Mouse (Mus musculus): ENCODE measurements around the gene St8sia1.

Gene St8sia1

DNA sequence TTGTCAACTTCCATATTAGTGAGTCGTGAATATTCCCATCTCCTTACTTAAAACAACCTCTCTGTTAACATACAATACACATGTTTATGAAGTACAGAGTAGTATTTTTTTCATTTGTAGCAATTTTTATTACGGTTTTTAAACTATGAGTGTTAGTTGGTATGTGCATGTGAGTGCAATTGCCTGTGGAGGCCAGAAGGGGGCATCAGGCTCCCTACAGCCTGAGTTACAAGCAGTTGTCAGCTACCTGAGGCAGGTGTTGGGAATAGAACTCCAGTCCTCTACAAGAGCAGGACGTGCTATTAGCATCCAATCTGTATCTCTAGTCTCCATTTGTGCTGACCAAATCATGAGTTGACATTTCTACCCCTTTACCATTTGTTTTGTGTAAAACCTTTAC lies 19.8 kb downstream of the St8sia1 start:
- CTCF ChIA-PET = no interaction called here

DNA sequence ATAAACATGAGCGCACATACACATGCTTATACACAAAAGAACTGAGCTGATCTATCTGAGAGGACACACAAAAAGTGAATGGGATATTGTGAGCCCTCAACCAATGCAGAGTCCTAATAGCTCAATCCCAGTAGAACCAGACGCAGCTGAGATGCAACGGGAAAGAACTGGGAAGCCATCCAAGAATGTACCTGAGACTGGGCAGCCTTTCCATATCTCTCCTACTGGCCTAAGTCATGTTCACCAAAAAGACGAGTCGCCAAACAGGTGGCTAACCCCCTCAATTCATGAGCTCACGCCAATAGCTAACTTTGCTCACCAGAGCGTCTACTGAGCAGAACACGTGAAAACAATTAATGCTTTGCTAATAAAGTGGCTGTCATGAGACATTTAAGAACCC lies 20.8 kb downstream of the St8sia1 start:
- CTCF ChIA-PET = no interaction called here

DNA sequence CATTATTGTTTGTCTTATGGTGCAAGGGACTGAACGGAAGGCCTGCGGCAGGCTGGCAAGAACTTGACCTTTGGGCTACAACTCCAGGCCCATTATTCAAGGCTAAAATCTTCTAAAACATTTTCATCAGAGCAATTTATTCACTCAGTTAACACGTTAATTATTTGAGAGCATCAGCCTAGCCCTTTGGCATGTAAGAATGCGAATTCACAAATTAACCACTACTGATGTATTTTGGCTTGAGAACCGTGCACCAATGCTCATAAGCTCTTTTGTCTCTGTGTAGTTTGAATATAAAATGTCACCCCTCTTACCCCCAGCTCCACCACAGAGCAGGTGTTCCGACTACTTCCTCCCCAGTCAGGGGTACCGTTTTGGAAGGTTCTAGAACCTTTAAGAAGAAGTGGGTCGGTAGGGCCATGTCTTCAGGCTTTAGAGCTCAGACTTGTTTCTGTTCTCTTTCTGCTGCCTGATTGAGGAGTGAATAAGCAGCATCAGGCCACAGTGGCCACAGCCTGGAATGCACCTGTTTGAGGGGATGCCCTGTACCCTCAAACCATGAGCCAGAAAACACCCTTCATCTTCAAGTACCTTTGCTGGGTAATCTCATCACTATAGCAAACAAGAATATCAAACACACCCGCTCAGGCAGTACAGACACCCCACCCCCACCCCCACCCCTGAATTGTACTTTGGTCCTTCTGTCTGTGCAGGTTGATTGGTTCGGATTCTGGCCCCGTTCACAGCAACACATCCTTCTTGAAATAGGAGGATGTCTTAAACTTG lies 22.5 kb downstream of the St8sia1 start:
- CTCF ChIA-PET = no interaction called here

DNA sequence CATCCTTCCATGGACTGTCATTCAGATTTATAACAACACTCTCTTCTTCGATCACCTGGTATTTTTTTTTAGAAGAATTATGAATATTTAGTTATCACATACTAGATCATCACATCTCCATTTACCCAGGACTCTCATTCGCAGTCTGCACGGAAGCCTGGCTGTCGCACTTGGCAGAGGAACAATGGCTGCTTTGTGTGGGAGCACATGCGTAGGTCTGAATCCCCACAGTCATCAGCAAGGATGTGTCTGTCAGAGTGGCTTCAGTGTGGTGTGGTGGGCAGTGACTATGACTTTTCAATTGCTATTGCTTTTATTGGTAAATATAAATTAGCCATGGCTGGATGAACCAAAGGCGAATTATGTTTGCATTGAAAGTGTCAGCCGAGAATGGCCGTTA lies 23.2 kb downstream of the St8sia1 start:
- CTCF ChIA-PET = no interaction called here

DNA sequence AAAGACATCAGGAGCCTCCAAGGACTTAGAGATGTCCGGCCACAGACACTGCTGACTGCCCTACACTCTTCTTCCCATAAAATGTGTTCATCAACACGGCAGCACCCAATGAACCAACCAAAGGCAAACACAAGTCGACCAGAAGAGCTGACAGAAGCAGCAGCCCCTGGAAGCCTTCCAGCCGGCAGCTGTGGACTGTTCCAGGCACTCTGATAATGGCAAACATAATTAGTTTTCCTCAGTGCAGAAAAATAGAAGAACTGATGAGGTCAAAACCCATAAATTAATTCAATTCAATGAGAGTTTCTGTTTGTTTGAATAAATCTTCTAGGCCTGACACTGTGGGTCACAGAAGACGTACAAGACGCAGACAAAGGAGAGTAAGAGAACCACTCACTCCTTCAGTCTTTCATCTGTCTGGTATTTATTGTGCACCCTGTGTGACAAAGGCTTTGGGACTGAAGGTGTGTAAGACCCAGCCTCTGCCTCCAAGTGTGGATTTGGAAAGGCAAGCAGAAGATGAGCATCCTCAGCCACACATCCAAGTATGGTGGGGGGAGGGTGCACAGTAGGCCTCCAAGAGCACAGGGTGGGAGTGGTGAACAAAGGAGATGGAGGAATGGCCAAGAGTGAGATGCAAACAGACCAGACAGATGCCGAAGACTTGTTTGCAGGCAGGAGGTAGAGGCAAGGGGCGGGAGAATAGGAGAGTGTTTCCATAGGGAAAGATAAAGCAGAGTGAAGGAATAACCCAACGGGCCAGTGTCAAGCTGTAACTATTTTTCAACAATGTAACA lies 25.5 kb downstream of the St8sia1 start:
- CTCF ChIA-PET = no interaction called here

DNA sequence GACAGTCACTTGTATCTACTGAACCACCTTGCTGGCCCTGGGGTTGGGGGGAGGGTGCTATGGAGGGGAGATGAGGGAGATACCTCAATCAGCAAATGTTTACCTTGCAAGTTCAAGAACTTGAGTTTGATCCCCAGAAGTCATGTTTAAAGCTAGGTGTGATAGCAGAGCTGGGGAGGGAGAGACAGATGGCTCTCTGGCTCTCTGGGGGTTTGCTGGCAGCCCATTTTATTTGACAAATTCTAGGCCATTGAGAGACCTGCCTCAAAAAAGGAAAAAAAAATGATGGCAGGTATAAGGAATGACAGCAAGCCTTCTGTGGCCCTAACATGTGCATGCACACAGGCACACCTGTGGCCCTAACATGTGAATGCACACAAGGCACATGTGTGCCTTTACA lies 26.2 kb downstream of the St8sia1 start:
- CTCF ChIA-PET = no interaction called here

DNA sequence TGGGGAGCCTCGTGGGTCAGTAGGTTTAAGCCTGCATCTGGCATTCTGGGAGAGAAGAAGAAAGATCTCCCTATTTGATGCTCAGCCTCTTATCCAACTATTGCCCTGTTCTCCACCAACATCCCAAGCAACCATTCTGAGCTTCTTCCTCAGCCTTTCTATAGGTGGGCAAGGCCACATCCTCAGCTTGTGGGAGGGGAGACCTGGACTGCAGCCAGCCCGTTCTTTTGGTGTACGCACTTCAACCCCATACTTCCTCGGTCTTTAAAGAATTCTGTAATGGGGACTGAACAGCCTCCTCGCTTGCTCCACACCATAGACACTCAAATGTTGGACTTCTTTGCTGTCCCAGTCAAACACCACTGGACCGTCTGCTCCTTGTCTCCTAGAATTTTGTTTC lies 31.7 kb downstream of the St8sia1 start:
- CTCF ChIA-PET = no interaction called here

DNA sequence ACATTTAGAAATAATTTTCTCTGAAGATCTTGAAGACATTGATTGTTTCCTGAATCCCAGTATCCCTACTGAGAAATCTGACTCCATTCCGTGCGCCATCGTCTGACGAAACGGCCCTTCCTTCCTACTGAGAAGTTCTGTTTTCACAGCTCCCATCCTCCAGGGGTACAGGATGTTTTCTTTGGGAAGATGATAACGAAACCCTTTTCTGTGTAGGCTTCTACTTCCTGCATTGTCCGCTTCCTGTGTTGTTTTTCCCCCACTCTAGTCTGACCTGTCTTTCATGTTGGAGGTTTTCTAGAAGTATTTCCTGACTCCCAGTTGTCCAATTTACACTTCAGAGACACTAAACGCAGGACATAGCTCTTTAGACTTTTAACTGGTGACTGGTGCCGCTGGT lies 32.1 kb downstream of the St8sia1 start:
- CTCF ChIA-PET = no interaction called here

DNA sequence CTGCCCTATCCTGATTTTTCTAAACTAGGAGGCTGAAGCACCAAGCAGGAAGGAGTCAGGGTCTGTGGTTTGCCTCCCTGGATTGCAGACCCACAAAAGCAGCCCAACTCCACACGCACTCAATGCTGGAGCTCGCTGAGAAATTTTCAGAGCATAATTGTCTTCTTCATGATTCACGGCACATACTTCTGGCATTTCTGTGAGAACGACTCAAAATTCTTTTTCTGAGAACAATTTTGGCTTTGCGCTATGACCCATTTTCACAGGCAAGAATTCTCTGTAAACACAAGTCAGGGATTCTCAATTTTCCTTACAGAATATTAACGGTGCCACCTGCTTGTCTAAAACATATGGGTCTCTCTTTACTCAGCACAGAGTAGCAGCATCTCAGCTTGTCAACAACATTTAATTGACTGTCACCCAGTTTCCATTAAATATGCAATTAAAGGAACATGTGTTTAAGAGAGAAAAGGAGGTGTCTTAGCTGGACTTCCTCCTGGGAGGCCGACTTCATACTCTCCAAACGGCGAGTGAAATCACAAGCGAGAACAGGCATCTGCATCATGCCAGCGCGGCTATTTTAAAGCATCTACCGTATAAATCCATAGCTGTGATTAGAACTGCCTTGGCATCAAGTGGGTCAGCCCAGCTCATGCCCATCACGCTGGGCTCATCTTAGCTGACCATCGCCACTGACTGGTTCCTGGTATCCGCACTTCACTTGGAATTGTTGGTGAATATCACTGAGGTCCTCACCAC lies 35.5 kb downstream of the St8sia1 start:
- CTCF ChIA-PET = no interaction called here

DNA sequence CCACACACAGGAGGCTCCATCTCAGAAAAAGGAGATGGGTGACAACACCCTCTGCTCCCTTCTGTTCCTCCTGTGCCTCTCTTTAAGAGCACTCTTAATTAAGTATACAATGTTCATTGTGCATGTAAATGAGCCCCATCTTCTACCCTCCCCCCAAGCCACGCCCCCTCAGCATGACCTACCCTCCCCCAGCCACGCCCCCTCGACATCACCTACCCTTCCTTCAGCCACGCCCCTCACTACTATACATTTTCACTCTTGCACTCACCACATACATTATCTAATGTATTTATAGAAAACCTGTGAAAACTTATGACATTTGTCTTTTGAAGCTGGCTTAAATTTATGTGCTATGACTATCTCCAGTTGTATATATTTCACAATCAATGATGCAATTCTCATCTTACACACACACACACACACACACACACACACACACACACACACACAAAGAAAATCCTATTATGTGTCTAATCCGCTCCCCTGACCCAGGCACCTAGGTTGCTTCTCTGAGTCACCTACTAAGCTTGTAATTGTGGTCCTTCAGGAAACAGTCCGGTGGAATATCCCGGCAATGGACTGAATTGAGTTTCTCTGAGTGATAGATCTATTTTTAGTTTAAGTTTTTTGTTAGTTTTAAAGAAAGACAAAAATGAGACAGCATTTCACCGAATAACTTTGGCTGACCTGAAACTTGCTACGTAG lies 37.2 kb downstream of the St8sia1 start:
- CTCF ChIA-PET = no interaction called here

DNA sequence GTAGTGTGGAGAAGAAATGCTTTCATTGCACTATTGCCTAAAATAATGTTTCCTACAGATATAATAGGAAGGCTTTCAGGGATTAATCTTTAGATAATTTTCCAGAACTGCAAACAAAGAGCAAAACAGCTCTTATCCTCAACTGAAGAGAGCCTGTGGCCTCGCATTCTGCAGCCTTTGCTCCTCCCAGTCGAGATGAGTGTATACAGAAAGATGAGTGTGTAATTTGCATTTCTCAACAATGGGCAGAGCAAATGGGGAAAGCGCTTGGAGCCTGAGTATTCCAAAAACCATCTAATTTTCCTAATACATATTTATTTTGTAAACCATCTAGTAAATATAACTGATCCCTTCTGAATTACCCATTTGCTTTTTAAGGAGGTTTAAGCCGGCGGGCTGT lies 38.3 kb downstream of the St8sia1 start:
- CTCF ChIA-PET = no interaction called here

DNA sequence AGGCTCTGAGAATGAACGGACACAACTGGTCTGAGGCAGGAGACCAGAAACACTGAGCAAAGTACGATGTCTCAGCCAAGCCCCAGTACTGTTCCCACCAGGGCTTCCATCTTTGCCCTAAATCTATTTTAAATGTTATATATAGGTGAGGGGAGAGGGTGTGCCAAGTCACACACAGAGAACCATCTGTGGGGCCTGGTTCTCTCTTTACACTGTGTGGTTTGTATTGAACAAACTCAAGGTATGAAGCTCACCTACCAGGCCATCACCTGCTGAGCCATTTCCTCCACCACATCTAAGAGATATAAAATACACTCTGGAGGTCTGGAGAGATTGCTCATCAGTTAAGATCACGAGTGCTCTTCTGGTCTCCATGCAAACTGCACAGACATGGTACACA lies 38.9 kb downstream of the St8sia1 start:
- CTCF ChIA-PET = no interaction called here

DNA sequence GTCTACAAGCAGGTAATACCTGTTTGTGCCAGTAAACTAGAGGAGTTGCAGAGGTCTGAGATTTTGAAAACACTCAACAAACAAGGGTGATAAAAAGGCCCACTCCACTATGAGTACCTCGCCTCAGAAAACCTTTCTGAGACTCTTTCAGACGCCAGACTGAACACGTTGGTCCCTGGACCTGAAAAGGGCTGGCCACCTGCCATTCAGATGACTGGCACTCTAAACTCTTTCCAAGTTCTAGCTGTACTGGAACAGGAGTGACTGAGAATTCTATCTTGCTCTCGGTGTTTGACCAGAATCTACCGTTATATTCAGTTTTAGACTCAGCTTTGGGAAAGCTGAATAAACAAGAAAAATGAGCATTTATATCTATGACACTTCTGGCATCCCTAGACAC lies 43.4 kb downstream of the St8sia1 start:
- CTCF ChIA-PET = no interaction called here

DNA sequence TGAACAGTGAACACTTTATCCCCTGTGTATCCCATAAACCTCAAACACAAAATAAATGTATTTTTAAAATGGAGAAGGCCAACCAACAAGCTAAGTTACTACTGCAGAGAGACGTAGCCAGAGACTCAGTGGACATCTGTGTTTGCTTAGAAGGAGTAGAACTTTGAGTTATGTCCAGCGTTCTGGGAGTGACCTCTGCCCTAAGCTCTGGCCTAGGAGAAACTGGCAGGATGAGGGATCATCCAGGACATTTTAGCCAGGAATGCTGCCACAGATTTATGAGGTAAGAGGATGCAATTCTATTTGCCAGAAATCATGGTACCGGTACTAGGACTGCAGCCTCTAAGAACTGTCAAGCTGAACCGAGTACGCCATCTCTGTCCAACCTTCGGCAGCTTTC lies 45.6 kb downstream of the St8sia1 start:
- CTCF ChIA-PET = no interaction called here

DNA sequence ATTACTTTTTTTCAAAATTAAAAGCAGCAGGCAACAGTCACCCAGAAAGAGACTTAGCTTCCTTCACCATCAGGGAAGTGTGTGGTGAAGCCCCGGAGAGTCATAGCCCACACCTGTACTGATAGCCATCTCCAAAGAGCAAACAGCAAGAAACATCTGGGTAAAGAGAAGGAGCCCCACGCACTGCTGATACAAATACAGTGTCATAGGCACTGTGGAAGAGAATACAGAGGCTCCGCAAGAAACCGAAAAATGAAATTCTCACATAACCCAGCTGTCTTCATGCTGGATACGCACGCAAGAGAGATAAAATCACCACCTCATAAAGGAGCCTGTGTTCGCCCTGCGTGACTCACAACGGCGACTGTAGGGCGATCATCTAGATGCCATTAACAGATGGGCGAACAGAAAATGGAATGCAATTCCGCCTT lies 46.8 kb downstream of the St8sia1 start:
- CTCF ChIA-PET = no interaction called here

DNA sequence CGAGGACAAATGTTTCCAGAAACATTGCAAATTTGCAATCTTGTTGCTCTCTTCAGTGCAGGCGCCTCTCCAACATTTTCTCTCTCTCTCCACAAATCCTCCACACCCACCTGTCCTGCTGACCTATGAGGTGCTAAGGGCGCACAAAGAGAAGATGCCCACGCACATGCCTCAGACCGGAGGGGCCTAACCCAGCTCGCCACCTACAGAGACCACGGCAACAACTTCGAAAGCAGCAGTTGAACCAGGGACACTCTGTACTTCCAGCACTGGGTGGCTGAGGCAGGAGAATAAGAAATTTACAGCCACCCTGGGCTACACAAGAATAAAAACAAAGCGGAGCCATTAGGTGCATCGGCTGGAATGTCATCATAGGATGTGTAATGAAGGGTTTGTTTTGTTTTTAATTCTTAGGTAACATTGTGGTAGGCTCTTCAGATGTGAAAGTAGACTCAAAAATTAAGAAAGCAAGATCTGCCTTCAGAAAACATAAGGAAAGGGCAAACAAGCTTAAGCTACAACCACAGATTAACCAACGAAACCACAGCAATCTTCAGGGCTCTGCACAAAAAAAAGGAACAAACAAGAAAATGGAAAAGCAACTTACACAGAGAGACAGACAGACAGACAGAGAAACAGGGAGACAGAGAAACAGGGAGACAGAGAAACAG lies 47.8 kb downstream of the St8sia1 start:
- CTCF ChIA-PET = no interaction called here

DNA sequence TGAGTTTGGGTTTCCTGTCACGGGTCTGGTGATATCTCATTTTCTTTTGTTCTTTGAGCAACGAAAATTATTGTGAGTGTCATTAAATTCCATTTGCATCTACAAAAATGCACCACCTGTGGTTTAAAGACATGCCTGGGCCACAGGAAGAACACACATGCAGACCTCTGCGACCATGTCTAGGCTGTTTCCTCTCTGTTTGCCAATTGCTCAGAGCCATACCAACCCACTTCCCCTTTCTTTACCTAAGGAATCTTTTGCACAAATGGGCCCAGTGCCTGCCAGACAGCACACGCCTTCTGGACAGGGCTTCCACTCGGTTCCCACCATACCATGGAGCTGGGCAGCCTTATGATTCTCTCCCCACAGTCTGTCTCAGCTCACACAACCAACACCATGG lies 48.8 kb downstream of the St8sia1 start:
- CTCF ChIA-PET = no interaction called here

DNA sequence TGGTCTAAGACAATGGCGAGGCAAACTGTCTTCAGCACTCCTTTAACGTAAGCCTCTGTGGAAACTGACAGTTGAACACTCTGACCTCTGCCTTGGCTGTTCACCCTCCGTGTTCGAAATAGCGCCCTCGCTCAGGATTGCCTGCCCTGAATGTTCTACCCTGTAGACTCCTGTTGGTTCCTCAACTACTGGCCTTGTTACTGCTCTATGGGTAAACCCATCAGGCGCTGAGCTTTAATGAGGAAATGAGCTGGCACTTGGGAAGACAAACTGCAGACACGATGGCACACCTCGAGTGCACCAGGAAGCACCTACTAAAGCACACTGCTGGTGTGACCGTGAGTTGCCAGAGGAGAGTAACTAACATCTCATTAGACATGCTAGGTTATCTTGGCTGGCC lies 49.6 kb downstream of the St8sia1 start:
- CTCF ChIA-PET = no interaction called here

DNA sequence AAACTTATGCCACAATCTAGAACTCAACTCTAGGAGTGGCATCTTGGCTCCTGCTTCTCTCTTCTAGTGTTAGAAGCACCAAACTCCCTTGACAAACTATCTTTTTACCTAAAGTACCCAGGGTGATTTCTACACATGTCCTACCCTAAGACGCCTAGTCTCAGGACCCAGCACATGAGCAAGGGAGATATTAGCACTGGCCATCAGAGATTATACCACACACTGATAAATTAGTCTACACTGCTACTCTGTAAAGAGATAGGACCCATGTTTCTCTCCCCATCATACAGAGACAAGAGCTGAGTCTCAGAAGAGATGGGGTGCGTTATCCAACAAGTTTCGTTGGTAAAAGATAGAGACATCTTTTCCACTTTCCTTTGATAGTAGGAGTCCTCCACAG lies 53.0 kb downstream of the St8sia1 start:
- CTCF ChIA-PET = no interaction called here

DNA sequence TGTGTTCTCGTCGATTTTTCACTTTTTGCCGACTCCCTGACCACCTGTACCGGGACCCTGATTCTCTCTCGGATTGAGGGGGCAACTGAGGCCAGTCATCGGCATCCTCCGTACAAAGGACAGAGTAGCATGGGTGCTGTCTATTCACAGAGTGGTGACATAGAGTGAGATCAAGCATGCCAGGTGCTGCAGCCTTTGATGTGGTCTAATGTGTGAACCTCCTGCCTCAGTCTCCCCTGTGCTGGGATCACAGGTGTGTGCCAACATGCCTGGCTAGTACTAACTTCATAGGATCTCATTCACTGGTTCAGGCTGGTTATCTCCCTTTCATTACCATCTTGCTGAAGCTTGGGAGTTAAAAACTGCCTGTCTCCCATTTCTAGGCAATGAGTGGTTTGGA lies 53.5 kb downstream of the St8sia1 start:
- CTCF ChIA-PET = no interaction called here

DNA sequence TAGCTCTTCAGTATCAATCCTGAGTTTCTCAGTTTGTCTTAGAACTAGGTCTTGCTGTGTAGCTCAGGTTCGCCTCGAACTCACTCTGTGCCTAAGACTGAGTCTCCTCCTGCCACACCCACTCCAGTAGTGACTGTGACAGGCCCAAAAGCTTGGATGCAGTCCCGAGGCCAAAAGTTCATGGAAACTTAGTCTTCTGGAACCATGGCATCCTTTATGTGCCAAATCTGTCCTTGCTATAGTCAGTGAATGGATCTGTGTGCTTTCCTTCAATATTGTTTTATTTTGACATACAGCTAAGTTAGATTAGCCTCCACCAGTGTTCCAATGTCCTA lies 54.5 kb downstream of the St8sia1 start:
- CTCF ChIA-PET = no interaction called here

All from spleen, embryonic (tissue).